Mouse (Mus musculus): ENCODE measurements at regions not wholly inside any gene's neighbourhood (a gene's known extent, or its start where the extent isn't known, plus 50 kb on each side); places are given as distances from the start of the nearest gene placed in this dataset.

DNA sequence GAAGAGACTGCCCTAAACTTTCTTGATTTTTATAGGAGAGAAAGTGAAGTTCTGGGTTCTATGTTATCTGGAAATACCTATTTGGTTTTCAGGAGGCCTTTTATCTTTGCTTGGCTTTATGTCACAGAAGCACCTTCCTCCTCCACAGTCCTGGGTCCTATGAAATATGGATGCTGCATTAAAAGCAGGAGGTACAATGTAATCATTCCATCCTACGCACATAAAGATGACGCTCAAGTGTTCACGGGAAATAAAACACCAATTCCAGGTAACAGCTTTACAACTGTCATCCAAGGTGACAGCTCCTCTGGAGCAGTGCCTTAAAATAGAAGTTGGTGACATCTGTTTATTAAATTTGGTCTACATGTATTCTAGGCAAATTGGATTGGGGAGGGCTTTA, 523.8 kb upstream of the Nbea start:
- Histone ChIP-seq H3K4me1 (ENCODE audit: control insufficient read depth, insufficient read depth, low read length) (no peaks in the 10 kb centered on the region), H3K27ac (ENCODE audit: insufficient read depth, low read length) (no peak overlapping the region), H3K4me3 (ENCODE audit: insufficient read depth, low read length) (no peak overlapping the region)
- TF ChIP-seq CTCF (IDR thresholded peaks at IDR 0.05; ENCODE audit: extremely low read depth, insufficient read depth, low read length) (no peak), POLR2A (IDR thresholded peaks at IDR 0.05; ENCODE audit: extremely low read depth, insufficient read depth, low read length) (no peak)

DNA sequence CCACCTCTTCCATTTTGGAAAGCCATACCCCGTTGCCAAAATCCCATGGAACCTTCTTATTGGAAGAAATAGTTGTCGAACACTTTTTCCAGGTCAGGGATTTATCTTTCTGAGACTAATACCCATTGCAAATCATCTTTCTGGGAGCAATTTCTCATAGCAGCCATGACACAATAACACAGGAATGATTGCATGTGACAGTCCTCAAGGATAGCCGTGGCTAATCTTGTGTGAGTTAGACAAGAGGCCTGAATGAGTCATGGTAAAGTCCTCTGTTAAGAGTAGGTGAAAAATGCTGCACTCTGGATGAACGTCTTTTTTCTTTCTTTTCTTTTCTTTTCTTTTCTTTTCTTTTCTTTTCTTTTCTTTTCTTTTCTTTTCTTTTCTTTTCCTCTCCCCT, 522.5 kb upstream of the Nbea start:
- Histone ChIP-seq H3K27ac (ENCODE audit: insufficient read depth, low read length) (no peak overlapping the region), H3K4me1 (ENCODE audit: control insufficient read depth, insufficient read depth, low read length) (no peaks in the 10 kb centered on the region), H3K4me3 (ENCODE audit: insufficient read depth, low read length) (no peak overlapping the region)
- no peak for TF ChIP-seq CTCF (IDR thresholded peaks at IDR 0.05; ENCODE audit: extremely low read depth, insufficient read depth, low read length)
- TF ChIP-seq POLR2A (IDR thresholded peaks at IDR 0.05; ENCODE audit: extremely low read depth, insufficient read depth, low read length): no peak

DNA sequence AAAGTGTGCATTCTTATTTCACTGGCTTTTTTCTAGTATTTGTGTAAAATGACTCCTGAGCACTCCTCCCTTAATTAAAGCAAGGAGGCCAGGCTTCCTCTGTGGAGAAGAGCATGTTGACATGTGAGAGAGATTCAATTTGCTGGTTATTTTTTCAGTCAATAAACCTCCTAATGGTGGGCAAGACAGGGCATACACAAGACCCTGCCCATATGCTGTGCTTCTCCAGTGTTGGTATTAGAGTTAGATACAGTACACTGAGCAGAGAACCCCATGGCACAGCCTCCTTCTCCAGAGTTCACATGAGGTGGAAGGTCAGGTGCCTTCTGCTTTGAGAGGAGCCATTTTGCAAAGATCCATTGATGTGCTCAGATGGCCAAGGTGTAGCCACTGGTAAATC, 515.4 kb upstream of the Nbea start:
- no peak for TF ChIP-seq CTCF (IDR thresholded peaks at IDR 0.05; ENCODE audit: extremely low read depth, insufficient read depth, low read length)
- TF ChIP-seq POLR2A (IDR thresholded peaks at IDR 0.05; ENCODE audit: extremely low read depth, insufficient read depth, low read length): no peak
- Histone ChIP-seq H3K4me1 (ENCODE audit: control insufficient read depth, insufficient read depth, low read length) (peaks cover 2% of the 10 kb centered on the region), H3K4me3 (ENCODE audit: insufficient read depth, low read length) (no peak overlapping the region), H3K27ac (ENCODE audit: insufficient read depth, low read length) (no peak overlapping the region)

DNA sequence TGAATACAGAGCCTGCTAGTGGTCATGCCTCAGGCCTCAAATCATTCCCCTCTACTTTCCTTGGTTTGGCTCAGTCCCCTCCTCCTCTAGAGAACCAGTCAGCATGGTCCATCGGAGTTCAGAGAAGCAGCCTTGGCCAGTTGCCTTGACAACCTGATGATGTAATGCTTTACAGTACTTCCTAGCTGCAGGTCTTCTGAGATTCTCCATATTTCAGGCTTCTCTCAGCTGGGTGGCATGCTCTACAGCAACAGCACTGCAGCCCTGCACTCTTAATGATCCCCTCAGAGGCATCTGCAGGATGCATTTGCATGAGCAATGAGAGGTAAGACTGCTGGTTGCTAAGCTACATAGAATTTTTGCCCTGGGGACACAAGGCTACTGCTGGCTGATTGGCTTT, 514.7 kb upstream of the Nbea start:
- TF ChIP-seq POLR2A (IDR thresholded peaks at IDR 0.05; ENCODE audit: extremely low read depth, insufficient read depth, low read length) (no peak), CTCF (IDR thresholded peaks at IDR 0.05; ENCODE audit: extremely low read depth, insufficient read depth, low read length) (no peak)
- Histone ChIP-seq H3K4me3 (ENCODE audit: insufficient read depth, low read length) (no peak overlapping the region), H3K4me1 (ENCODE audit: control insufficient read depth, insufficient read depth, low read length) (peaks cover 2% of the 10 kb centered on the region), H3K27ac (ENCODE audit: insufficient read depth, low read length) (no peak overlapping the region)

DNA sequence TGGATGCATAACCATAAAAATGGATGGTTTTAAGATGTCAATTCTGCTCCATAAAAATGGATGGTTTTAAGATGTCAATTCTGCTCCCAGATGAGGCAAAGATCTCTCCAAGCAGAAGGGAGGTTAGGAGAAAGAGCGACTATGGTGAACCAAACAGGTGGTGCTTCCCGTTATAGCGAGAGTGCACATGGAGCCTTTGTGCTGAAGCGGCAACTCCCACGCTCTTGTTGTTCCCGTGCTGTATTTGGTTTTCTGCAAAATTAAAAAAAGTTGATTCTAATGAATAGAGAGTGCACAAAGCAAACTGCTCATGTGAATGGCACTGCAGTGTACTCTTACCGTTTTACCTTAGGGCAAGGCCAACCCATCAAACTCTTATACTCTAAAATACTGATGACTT, 497.5 kb upstream of the Nbea start:
- Histone ChIP-seq H3K4me1 (ENCODE audit: control insufficient read depth, insufficient read depth, low read length) (no peaks in the 10 kb centered on the region), H3K4me3 (ENCODE audit: insufficient read depth, low read length) (no peak overlapping the region), H3K27ac (ENCODE audit: insufficient read depth, low read length) (no peak overlapping the region)
- no peak for TF ChIP-seq CTCF (IDR thresholded peaks at IDR 0.05; ENCODE audit: extremely low read depth, insufficient read depth, low read length)
- TF ChIP-seq POLR2A (IDR thresholded peaks at IDR 0.05; ENCODE audit: extremely low read depth, insufficient read depth, low read length): no peak

DNA sequence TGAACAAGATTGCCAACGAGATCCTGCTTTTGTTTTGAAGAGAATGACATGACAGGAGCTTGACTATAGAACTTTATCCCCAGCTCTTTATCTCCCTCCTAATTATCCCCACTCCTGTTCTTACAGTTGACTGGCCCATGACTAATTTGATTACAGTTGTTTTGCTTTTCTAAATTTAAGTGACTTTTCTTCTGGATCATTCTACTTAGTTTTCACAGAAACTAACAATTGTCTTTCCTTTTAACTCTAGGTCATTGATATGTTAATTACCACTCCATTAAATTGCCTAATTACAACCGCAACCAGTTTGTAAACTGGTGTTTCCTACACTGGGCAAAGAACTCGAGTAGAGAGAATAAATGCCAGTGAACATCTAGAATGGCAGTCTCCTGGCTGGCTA, 485.3 kb upstream of the Nbea start:
- TF ChIP-seq CTCF (IDR thresholded peaks at IDR 0.05; ENCODE audit: extremely low read depth, insufficient read depth, low read length) (no peak), POLR2A (IDR thresholded peaks at IDR 0.05; ENCODE audit: extremely low read depth, insufficient read depth, low read length) (no peak)
- H3K27ac ChIP-seq (ENCODE audit: insufficient read depth, low read length): no peak overlapping the region
- H3K4me1 ChIP-seq (ENCODE audit: control insufficient read depth, insufficient read depth, low read length): no peaks in the 10 kb centered on the region
- H3K4me3 ChIP-seq (ENCODE audit: insufficient read depth, low read length): no peak overlapping the region

DNA sequence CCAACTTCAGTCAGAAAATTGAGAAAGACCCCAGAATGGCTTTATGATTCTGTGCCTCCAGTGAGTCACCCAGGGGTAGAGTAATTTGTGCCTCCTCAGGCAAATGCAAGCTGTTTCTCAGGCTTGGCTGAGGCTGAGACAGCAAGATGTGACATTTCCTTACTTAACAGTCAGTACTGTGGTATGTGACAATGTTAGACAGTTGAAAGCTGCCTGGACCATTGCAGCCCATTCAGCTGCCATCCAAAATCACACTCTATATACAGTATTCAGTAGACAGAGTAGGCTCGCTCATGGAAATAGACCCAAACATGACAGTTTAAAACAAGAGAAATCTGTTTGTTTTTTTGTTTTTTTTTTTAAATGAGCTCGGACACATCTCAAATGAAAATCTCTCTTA, 477.1 kb upstream of the Nbea start:
- Histone ChIP-seq H3K27ac (ENCODE audit: insufficient read depth, low read length) (no peak overlapping the region), H3K4me1 (ENCODE audit: control insufficient read depth, insufficient read depth, low read length) (no peaks in the 10 kb centered on the region), H3K4me3 (ENCODE audit: insufficient read depth, low read length) (no peak overlapping the region)
- TF ChIP-seq CTCF (IDR thresholded peaks at IDR 0.05; ENCODE audit: extremely low read depth, insufficient read depth, low read length): no peak
- no peak for TF ChIP-seq POLR2A (IDR thresholded peaks at IDR 0.05; ENCODE audit: extremely low read depth, insufficient read depth, low read length)

DNA sequence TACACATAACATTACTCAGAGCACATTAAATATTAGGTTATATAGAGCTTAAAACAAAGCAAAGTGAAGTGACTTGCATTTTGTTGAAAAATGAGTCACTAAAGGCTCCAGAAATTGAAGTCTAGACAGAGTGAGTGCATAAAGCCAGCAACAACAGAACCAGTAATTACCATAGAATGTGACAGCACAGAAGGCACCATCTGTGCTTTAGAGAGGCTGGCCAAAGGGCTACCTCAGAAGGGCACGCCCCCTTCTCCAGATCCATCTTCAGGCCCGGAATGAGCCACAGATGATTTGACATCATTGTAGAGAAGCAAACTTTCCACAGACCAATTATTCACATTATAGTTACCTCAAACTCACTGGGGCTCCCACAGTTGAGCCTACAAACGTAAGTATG, 463.8 kb upstream of the Nbea start:
- TF ChIP-seq CTCF (IDR thresholded peaks at IDR 0.05; ENCODE audit: extremely low read depth, insufficient read depth, low read length) (no peak), POLR2A (IDR thresholded peaks at IDR 0.05; ENCODE audit: extremely low read depth, insufficient read depth, low read length) (no peak)
- no peaks in the 10 kb centered on the region for H3K4me1 ChIP-seq (ENCODE audit: control insufficient read depth, insufficient read depth, low read length)
- H3K27ac ChIP-seq (ENCODE audit: insufficient read depth, low read length): no peak overlapping the region
- H3K4me3 ChIP-seq (ENCODE audit: insufficient read depth, low read length): no peak overlapping the region
